Mouse (Mus musculus) embryonic facial prominence, embryonic 14.5 days (tissue): ENCODE measurements around the gene Serpinb2. TPM values are rescaled to one million over a fixed set of nuclear protein-coding genes. Genes with fewer than 3 reads are reported as not detected.

Source experiments
- ATAC-seq: fragments of 200-750 bp; cut with Nextera tagmentation; 2 replicates; pipeline ENCODE4 v1.8.0; 2017; ENCODE audit warnings: low read depth, moderate number of reproducible peaks, moderate TSS enrichment
- DNase-seq: peaks from one replicate; pipeline ENCODE4 v3.0.0-alpha.2; 2015; ENCODE audit warnings: low spot score
- H3K27ac ChIP-seq: fragments of 300-500 bp; sonication (generic); replicated peaks from 2 replicates; pipeline ENCODE4 v1.5.1; 2014; ENCODE audit warnings: low read depth, mild to moderate bottlenecking, low read length, moderate library complexity
- H3K27me3 ChIP-seq: fragments of 300-500 bp; sonication (generic); replicated peaks from 2 replicates; pipeline ENCODE4 v1.6.1; 2014; ENCODE audit warnings: low read length; ENCODE audit not compliant: control insufficient read depth, insufficient read depth
- H3K36me3 ChIP-seq: fragments of 300-500 bp; sonication (generic); 2 replicates; pipeline ENCODE4 v1.6.1; 2014; ENCODE audit warnings: low read length, mixed read lengths; ENCODE audit not compliant: control insufficient read depth, insufficient read depth
- H3K4me1 ChIP-seq: fragments of 300-500 bp; sonication (generic); 2 replicates; pipeline ENCODE4 v1.6.1; 2014; ENCODE audit warnings: antibody characterized with exemption, low read length; ENCODE audit not compliant: control insufficient read depth, insufficient read depth
- H3K4me2 ChIP-seq: fragments of 300-500 bp; sonication (generic); 2 replicates; pipeline ENCODE4 v1.6.1; 2014; ENCODE audit warnings: low read depth, mild to moderate bottlenecking, low read length, moderate library complexity, mixed read lengths
- H3K4me3 ChIP-seq: fragments of 300-500 bp; sonication (generic); 2 replicates; pipeline ENCODE4 v1.5.1; 2014; ENCODE audit warnings: low read depth, mild to moderate bottlenecking, low read length
- H3K9ac ChIP-seq: fragments of 300-500 bp; sonication (generic); 2 replicates; pipeline ENCODE4 v1.6.1; 2014; ENCODE audit warnings: low read depth, mild to moderate bottlenecking, low read length, moderate library complexity, mixed read lengths
- H3K9me3 ChIP-seq: fragments of 300-500 bp; sonication (generic); 2 replicates; pipeline ENCODE4 v1.6.1; 2016; ENCODE audit warnings: low read length; ENCODE audit not compliant: control insufficient read depth
- WGBS: fragments of 180-500 bp; shearing (Covaris S2); extraction: QIAGEN DNeasy Blood & Tissue Kit; methylation state at CpG from one replicate; pipeline ENCODE4 v1.1.7; 2014; 5-methylcytosine and 5-hydroxymethylcytosine counted together
- polyA plus RNA-seq: library from polyadenylated mRNA; unstranded; fragments of >200 nt; fragmentation: Nextera tagmentation; extraction: Ambion mirVana; gene quantifications from 2 replicates; pipeline ENCODE4 v1.2.1, GENCODE M21; 2014

Gene Serpinb2
- polyA plus RNA-seq, 1 experiment from 2014 or later: 3.2 TPM

DNA sequence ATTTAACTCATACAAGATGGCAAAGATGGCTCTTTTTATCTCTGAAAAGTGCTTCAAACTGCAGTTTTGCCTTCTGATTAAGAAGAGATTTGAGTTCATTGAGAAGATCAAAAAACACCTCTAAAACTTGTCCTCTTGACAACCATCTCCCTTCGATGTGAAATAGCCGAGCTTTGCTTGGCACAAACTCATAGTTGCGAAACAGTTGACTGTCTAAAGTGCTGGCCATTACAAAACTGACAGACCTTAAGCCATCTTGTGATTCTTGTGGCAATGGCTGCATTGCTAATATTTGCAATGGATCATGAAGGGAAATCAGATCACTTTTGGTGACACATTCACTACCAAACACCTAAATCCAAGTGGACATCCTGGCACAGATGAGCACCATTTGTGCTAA lies 48.3 kb downstream of the Serpinb2 start:
- H3K27me3 ChIP-seq: no peaks in the 10 kb centered on the region
- H3K9ac ChIP-seq: no peak overlapping the region
- ATAC-seq (no peak), DNase-seq (no peak)
- no peaks in the 10 kb centered on the region for H3K9me3 ChIP-seq
- 85% methylated on average over 3 of the region's 3 CpGs for WGBS
- H3K4me2 ChIP-seq: no peak overlapping the region
- no peaks in the 10 kb centered on the region for H3K4me1 ChIP-seq
- H3K4me3 ChIP-seq: no peak overlapping the region
- H3K27ac ChIP-seq: no peak overlapping the region
- no peaks in the 10 kb centered on the region for H3K36me3 ChIP-seq

DNA sequence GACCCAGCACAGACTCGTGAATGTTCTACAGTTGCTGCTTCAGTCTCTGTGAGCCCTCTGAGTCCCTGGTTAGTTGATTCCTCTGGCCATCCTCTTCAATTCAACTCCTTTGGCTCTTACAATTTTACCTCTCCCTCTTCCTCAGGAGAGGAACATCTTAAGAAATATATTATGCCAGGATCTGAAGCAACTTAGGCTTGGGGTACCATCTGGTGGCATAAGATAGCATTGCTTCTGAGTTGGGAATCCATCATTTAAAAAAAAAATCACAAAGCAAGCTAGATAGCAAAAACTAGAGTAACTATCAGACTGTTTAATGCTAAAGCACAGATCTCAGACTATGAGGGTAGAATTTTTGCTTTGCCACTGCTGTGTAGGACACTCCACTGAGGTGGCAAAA lies 50.9 kb downstream of the Serpinb2 start:
- no peak overlapping the region for H3K4me2 ChIP-seq
- DNase-seq (no peak), ATAC-seq (no peak)
- no peak overlapping the region for H3K9ac ChIP-seq
- no peak overlapping the region for H3K4me3 ChIP-seq
- 76% methylated on average over 1 of the region's 1 CpGs for WGBS
- no peak overlapping the region for H3K27ac ChIP-seq
- H3K9me3 ChIP-seq: no peaks in the 10 kb centered on the region
- H3K27me3 ChIP-seq: no peaks in the 10 kb centered on the region
- no peaks in the 10 kb centered on the region for H3K36me3 ChIP-seq
- no peaks in the 10 kb centered on the region for H3K4me1 ChIP-seq

DNA sequence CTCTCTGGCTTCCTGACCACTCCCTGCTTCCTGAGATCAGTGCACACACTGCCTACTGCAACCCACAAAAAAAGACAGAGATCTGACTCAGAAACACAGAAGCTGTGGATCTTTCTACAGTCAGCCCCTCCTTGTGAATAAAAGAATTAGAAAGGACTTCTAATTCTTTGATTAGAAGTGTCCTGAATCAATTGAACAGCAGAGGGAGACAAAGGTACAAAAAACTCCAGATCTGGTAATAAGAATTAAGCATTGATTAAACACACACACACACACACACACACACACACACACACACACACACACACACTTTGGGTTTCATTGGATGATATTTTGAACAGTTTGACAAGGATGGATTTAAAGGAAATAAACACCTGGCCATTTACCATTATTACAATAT lies 54.4 kb downstream of the Serpinb2 start:
- no peaks in the 10 kb centered on the region for H3K9me3 ChIP-seq
- H3K4me2 ChIP-seq: no peak overlapping the region
- ATAC-seq (no peak), DNase-seq (no peak)
- H3K27me3 ChIP-seq: no peaks in the 10 kb centered on the region
- H3K27ac ChIP-seq: no peak overlapping the region
- no peaks in the 10 kb centered on the region for H3K36me3 ChIP-seq
- H3K9ac ChIP-seq: no peak overlapping the region
- no peak overlapping the region for H3K4me3 ChIP-seq
- H3K4me1 ChIP-seq: no peaks in the 10 kb centered on the region

DNA sequence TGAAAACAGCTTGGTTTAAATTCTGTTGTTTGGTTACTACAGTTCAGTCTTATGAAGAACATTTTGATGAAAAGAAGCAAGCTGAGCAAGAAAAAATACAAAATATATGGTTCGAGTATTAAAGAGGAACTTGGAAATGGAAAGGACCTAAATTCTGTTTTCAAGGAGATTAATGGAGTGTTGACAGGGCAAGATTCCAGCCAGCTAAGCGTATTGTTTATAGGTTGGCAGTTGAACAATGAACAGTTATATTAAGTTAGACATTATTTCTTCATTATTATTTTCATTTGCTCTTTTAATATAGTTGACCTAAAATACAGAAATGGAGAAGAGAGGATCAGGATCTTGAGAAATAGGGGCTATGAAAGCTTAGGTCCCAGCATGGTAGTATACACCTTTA lies 64.9 kb downstream of the Serpinb2 start:
- DNase-seq: no peak

DNA sequence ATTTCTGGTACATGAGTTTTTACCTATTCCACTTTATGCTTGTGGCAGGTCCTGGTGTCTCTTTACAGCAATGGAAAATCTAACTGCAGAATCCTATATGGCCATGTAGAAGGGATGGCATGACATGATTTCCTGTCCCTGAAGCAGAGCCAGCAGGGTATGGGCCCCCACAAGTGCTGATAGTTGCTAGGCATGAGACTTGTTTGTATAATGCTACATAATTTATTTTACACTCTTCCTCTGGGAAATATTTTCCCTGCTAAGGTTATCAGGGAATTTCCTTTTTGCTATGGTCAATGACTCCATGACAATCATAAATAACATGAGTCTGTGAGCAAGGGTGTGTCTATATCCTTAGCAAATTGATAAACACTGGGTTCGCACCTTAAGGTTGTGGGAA lies 66.3 kb downstream of the Serpinb2 start:
- Histone ChIP-seq H3K4me2 (no peak overlapping the region), H3K9ac (no peak overlapping the region), H3K9me3 (no peaks in the 10 kb centered on the region), H3K4me1 (no peaks in the 10 kb centered on the region), H3K36me3 (no peaks in the 10 kb centered on the region), H3K27me3 (no peaks in the 10 kb centered on the region), H3K27ac (no peak overlapping the region), H3K4me3 (no peak overlapping the region)
- no peak for ATAC-seq
- 76% methylated on average over 1 of the region's 1 CpGs for WGBS
- no peak for DNase-seq

More for the DNA sequence above, 64.9 kb downstream of the Serpinb2 start:
- 78% methylated on average over 2 of the region's 2 CpGs for WGBS
- Histone ChIP-seq H3K9ac (no peak overlapping the region), H3K4me3 (no peak overlapping the region), H3K4me1 (no peaks in the 10 kb centered on the region), H3K27me3 (no peaks in the 10 kb centered on the region), H3K4me2 (no peak overlapping the region), H3K36me3 (no peaks in the 10 kb centered on the region), H3K27ac (no peak overlapping the region), H3K9me3 (no peaks in the 10 kb centered on the region)
- ATAC-seq: no peak

DNA sequence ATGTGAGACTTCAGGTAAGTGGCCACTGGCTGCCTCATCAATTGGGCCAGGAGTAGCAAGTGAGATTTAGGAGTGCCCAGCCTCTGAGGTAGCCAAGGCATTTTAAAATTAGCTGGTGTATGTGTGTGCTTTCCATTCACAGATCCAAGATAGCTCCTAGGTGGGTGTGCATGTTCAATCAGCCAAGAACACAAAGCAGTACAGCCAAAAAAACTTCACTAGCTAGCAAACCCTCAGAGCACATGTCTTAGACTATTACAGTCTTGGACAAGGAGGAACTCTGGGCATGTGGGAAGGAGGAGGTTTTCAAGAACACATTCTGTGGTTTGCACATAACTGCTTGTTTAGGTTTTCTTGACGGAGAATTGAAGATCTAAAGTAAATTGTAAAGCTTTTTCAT lies 70.0 kb downstream of the Serpinb2 start:
- 72% methylated on average over 1 of the region's 1 CpGs for WGBS
- Histone ChIP-seq H3K36me3 (no peaks in the 10 kb centered on the region), H3K9me3 (no peaks in the 10 kb centered on the region), H3K4me1 (no peaks in the 10 kb centered on the region), H3K27me3 (no peaks in the 10 kb centered on the region), H3K9ac (no peak overlapping the region), H3K4me2 (no peak overlapping the region), H3K4me3 (no peak overlapping the region), H3K27ac (no peak overlapping the region)
- no peak for ATAC-seq
- DNase-seq: peak; percentile 17

DNA sequence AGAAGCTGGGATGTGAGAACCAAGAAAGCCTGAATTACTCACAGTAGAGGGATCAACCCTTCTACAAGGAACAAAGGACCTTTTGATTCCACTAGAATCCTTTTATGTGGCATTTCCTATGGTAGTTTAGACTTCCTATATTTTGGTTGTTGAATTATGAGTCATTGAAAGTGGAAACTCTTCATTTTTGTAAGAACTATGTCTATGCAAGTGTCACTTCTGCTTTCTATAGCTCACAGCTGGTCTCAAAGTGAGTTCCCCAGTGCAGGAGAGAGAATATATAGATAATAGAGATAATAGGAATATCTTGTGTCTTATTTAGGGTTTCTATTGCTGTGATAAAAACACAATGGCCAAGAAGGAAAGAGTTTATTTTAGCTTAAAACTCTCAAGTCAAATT lies 71.7 kb downstream of the Serpinb2 start:
- ATAC-seq: no peak
- H3K27me3 ChIP-seq: no peaks in the 10 kb centered on the region
- H3K4me1 ChIP-seq: no peaks in the 10 kb centered on the region
- no peaks in the 10 kb centered on the region for H3K9me3 ChIP-seq
- no peak for DNase-seq
- no peak overlapping the region for H3K27ac ChIP-seq
- H3K4me3 ChIP-seq: no peak overlapping the region
- no peaks in the 10 kb centered on the region for H3K36me3 ChIP-seq
- H3K9ac ChIP-seq: no peak overlapping the region
- H3K4me2 ChIP-seq: no peak overlapping the region

DNA sequence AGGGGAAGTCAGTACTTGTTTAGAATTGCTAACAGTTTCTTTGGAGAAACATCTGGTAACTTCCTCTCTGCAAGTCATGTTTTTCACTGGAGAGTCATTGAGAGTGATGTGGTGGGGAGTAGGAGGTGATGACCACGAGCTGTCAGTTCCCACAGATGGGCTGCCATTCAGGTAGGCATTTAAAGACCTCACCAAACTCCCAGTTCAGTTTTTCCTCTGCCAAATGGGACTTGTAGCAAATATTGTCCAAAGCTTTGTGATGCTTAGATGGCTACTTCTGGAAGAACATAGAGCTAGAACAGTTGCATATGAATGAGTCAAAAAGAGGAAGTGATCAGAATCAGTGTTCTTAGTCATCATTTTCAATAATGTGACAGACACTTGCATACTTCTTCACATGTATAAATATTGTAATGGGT lies 72.7 kb downstream of the Serpinb2 start:
- Histone ChIP-seq H3K4me2 (no peak overlapping the region), H3K36me3 (no peaks in the 10 kb centered on the region), H3K27ac (no peak overlapping the region), H3K9me3 (no peaks in the 10 kb centered on the region), H3K9ac (no peak overlapping the region), H3K27me3 (no peaks in the 10 kb centered on the region), H3K4me1 (no peaks in the 10 kb centered on the region), H3K4me3 (no peak overlapping the region)
- no peak for ATAC-seq
- no peak for DNase-seq
- 30% methylated on average over 1 of the region's 1 CpGs for WGBS

DNA sequence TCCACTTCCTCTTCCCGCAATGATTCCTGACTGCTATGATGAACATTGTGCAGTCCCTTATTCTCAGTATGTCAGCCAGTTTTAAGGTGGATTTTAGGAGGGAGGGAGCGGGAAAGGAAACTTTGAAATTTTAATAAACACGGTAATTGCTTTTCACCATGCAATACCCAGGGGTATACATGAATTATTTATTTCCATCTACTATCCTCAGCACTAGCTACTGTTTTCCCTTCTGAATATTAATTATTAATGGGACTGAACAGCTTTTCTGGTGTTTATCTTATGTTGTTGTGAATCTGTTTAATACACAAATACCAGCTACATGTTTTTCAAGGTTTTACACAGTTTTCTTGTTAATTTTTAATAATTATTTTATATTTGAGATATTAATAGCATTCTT lies 73.7 kb downstream of the Serpinb2 start:
- no peaks in the 10 kb centered on the region for H3K27me3 ChIP-seq
- no peaks in the 10 kb centered on the region for H3K36me3 ChIP-seq
- no peak for DNase-seq
- H3K4me1 ChIP-seq: no peaks in the 10 kb centered on the region
- H3K27ac ChIP-seq: no peak overlapping the region
- 88% methylated on average over 3 of the region's 3 CpGs for WGBS
- no peak overlapping the region for H3K4me2 ChIP-seq
- H3K4me3 ChIP-seq: no peak overlapping the region
- H3K9me3 ChIP-seq: no peaks in the 10 kb centered on the region
- H3K9ac ChIP-seq: no peak overlapping the region
- no peak for ATAC-seq
